Comparison of ENCODE assay signal across 8 mouse cellular contexts in genomic region chr7:25395558-25396521, GRCm38 (mm10). TPM values are rescaled to one million over a fixed set of nuclear protein-coding genes. Genes with fewer than 3 reads are reported as not detected.
DNase-seq lines count a peak whose midpoint lies in the region; ATAC-seq and TF ChIP-seq lines count a peak whose summit lies in the region.

No protein-coding gene starts in this region.

- WGBS in forebrain, embryonic 12.5 days, result 7% methylated on average over 52 of the region's 52 CpGs
- WGBS in large intestine, adult 2 months, result 5% methylated on average over 47 of the region's 52 CpGs
- 5% methylated on average over 52 of the region's 52 CpGs for WGBS in liver, postnatal 0 days (ENCODE audit: insufficient replicate concordance)
- WGBS in neural tube, embryonic 14.5 days, result 5% methylated on average over 51 of the region's 52 CpGs

- ATAC-seq in forebrain, embryonic 12.5 days (ENCODE audit: low FRiP score), result peak; percentile 98
- peak; percentile 97 for ATAC-seq in liver, postnatal 0 days
- ATAC-seq in neural tube, embryonic 14.5 days (ENCODE audit: low read depth), result peak; percentile 97

- H3K4me1 ChIP-seq in E14TG2a.4 (replicated peaks; ENCODE audit: low read depth, low read length), result peaks cover 51% of the 10 kb centered on the region
- H3K4me1 ChIP-seq in forebrain, embryonic 12.5 days, result peaks cover 21% of the 10 kb centered on the region
- H3K4me1 ChIP-seq in liver, postnatal 0 days (ENCODE audit: insufficient read depth), result peaks cover 34% of the 10 kb centered on the region
- peaks cover 23% of the 10 kb centered on the region for H3K4me1 ChIP-seq in neural tube, embryonic 14.5 days (ENCODE audit: control insufficient read depth, insufficient read depth, low read length)

- H3K4me2 ChIP-seq in forebrain, embryonic 12.5 days, result peak overlapping the region; percentile 85
- peak overlapping the region; percentile 83 for H3K4me2 ChIP-seq in liver, postnatal 0 days (ENCODE audit: low read depth, low read length)
- peak overlapping the region; percentile 72 for H3K4me2 ChIP-seq in neural tube, embryonic 14.5 days (ENCODE audit: low read depth, low read length)

- peak; percentile 92 for DNase-seq in c-Kit-positive CD71-positive TER-119-positive erythroid progenitor cells, embryonic 14.5 days (ENCODE audit: low spot score)
- peak; percentile 97 to 98 for DNase-seq in heart, postnatal 10 days
- DNase-seq in large intestine, adult 2 months (ENCODE audit: low read depth, low spot score), result peak; percentile 91
- DNase-seq in liver, postnatal 0 days, result peak; percentile 95
- DNase-seq in testis, postnatal 10 days (ENCODE audit: low spot score), result peak; percentile 98

- TF ChIP-seq CTCF in E14TG2a.4 (conservative IDR thresholded peaks at IDR 0.05; ENCODE audit: low read length), result no peak
- no peak for TF ChIP-seq CTCF in liver, postnatal 0 days (IDR thresholded peaks at IDR 0.05; ENCODE audit: low read depth)

- peaks cover 27% of the 10 kb centered on the region for H3K27me3 ChIP-seq in E14TG2a.4 (ENCODE audit: insufficient read depth, low read length)
- peaks cover 8% of the 10 kb centered on the region; the same call in 1 of the 2 replicates for H3K27me3 ChIP-seq in forebrain, embryonic 12.5 days
- no peaks in the 10 kb centered on the region for H3K27me3 ChIP-seq in liver, postnatal 0 days (ENCODE audit: insufficient read depth, low read length)
- no peaks in the 10 kb centered on the region for H3K27me3 ChIP-seq in neural tube, embryonic 14.5 days (ENCODE audit: control insufficient read depth, insufficient read depth, low read length)

- peak overlapping the region; percentile 62 for H3K27ac ChIP-seq in forebrain, embryonic 12.5 days
- peak overlapping the region; percentile 79 for H3K27ac ChIP-seq in liver, postnatal 0 days (ENCODE audit: low read depth)
- peak overlapping the region; percentile 55 for H3K27ac ChIP-seq in neural tube, embryonic 14.5 days (ENCODE audit: low read depth, low read length)

- H3K36me3 ChIP-seq in E14TG2a.4 (ENCODE audit: insufficient read depth, low read length), result peaks cover 36% of the 10 kb centered on the region
- H3K36me3 ChIP-seq in forebrain, embryonic 12.5 days (replicated peaks), result no peaks in the 10 kb centered on the region
- no peaks in the 10 kb centered on the region for H3K36me3 ChIP-seq in liver, postnatal 0 days (replicated peaks; ENCODE audit: insufficient read depth, low read length)
- no peaks in the 10 kb centered on the region for H3K36me3 ChIP-seq in neural tube, embryonic 14.5 days (ENCODE audit: control insufficient read depth, insufficient read depth, low read length)

- peak; percentile 46; the same call in 1 of the 2 replicates for TF ChIP-seq EP300 in liver, postnatal 0 days (IDR thresholded peaks at IDR 0.05; ENCODE audit: low read depth)

- peak overlapping the region; percentile 89 for H3K4me3 ChIP-seq in E14TG2a.4 (replicated peaks; ENCODE audit: low read length)
- peak overlapping the region; percentile 67 for H3K4me3 ChIP-seq in forebrain, embryonic 12.5 days (replicated peaks)
- H3K4me3 ChIP-seq in liver, postnatal 0 days (ENCODE audit: low read depth, low read length), result peak overlapping the region; percentile 63
- H3K4me3 ChIP-seq in neural tube, embryonic 14.5 days (ENCODE audit: low read depth, low read length), result peak overlapping the region; percentile 43

- H3K9ac ChIP-seq in forebrain, embryonic 12.5 days, result peak overlapping the region; percentile 54
- peak overlapping the region; percentile 72 for H3K9ac ChIP-seq in liver, postnatal 0 days (replicated peaks)
- H3K9ac ChIP-seq in neural tube, embryonic 14.5 days (replicated peaks; ENCODE audit: low read depth, low read length), result peak overlapping the region; percentile 50

- intact Hi-C loops in heart, postnatal 10 days (cut with DNase I), result loop anchor here (5.0 kb wide), 1 partner anchor 159 kb away; the partner anchor contains the start of gene Gsk3a

- H3K9me3 ChIP-seq in E14TG2a.4 (ENCODE audit: low read length), result no peaks in the 10 kb centered on the region
- H3K9me3 ChIP-seq in forebrain, embryonic 12.5 days, result no peaks in the 10 kb centered on the region
- no peaks in the 10 kb centered on the region for H3K9me3 ChIP-seq in liver, postnatal 0 days (ENCODE audit: low read length)
- no peaks in the 10 kb centered on the region for H3K9me3 ChIP-seq in neural tube, embryonic 14.5 days (ENCODE audit: control insufficient read depth, low read length)

RNA-seq across cellular contexts. Expression of gene Lipe, which starts 2.7 kb away (rescaled TPM):
- polyA plus RNA-seq in forebrain, embryonic 12.5 days (2016; fragmentation: Nextera tagmentation; extraction: Ambion mirVana), result 7.6 and 8.8 TPM in 2 replicates
- 10 to 100 TPM; 50.2 to 67.2 TPM for total RNA-seq in heart, postnatal 10 days (2021)
- polyA plus RNA-seq in large intestine, adult 2 months (2012; rRNA removed), result 46.9 and 90.5 TPM in 2 replicates
- 5.2 and 5.5 TPM in 2 replicates for polyA plus RNA-seq in liver, postnatal 0 days (2015; fragmentation: Nextera tagmentation; extraction: Ambion mirVana)
- 3.5 and 6.5 TPM in 2 replicates for polyA plus RNA-seq in neural tube, embryonic 14.5 days (2014; fragmentation: Nextera tagmentation; extraction: Ambion mirVana)

RNA-seq across cellular contexts. Expression of gene Cxcl17, which starts 16.8 kb away (rescaled TPM):
- polyA plus RNA-seq in forebrain, embryonic 12.5 days (2016; fragmentation: Nextera tagmentation; extraction: Ambion mirVana), result 0.27 and 0.52 TPM in 2 replicates
- total RNA-seq in heart, postnatal 10 days (2021), result not detected
- 0.20 TPM in 1 of 2 replicates, not detected in the other for polyA plus RNA-seq in large intestine, adult 2 months (2012; rRNA removed)
- not detected in 2 replicates for polyA plus RNA-seq in liver, postnatal 0 days (2015; fragmentation: Nextera tagmentation; extraction: Ambion mirVana)
- 0.49 and 0.66 TPM in 2 replicates for polyA plus RNA-seq in neural tube, embryonic 14.5 days (2014; fragmentation: Nextera tagmentation; extraction: Ambion mirVana)

RNA-seq across cellular contexts. Expression of gene Cnfn, which starts 26.3 kb away (rescaled TPM):
- not detected in 2 replicates for polyA plus RNA-seq in forebrain, embryonic 12.5 days (2016; fragmentation: Nextera tagmentation; extraction: Ambion mirVana)
- not detected for total RNA-seq in heart, postnatal 10 days (2021)
- polyA plus RNA-seq in large intestine, adult 2 months (2012; rRNA removed), result not detected in 2 replicates
- not detected in 2 replicates for polyA plus RNA-seq in liver, postnatal 0 days (2015; fragmentation: Nextera tagmentation; extraction: Ambion mirVana)
- not detected in 2 replicates for polyA plus RNA-seq in neural tube, embryonic 14.5 days (2014; fragmentation: Nextera tagmentation; extraction: Ambion mirVana)

Comparison
In these comparisons a context has a peak if more than half of its experiments do, and no peak if none do; other contexts are left out.
1. Peak in every context shown above with its lines: DNase-seq, ATAC-seq, H3K4me3 ChIP-seq and H3K27ac ChIP-seq.